Mouse (Mus musculus) embryonic fibroblast, embryonic 13.5 days (primary cell): ENCODE measurements around the gene Tsnaxip1.

Experiments
- CTCF ChIP-seq: IDR thresholded peaks from 2 replicates; pipeline ENCODE4 v1.5.1; 2011; ENCODE audit warnings: mild to moderate bottlenecking, control low read depth, low read length, moderate library complexity, borderline replicate concordance; ENCODE audit not compliant: insufficient read depth
- POLR2A ChIP-seq: IDR thresholded peaks from 2 replicates; pipeline ENCODE4 v1.6.1; 2011; ENCODE audit warnings: low read depth, mild to moderate bottlenecking, control low read depth, low read length, moderate library complexity

DNA sequence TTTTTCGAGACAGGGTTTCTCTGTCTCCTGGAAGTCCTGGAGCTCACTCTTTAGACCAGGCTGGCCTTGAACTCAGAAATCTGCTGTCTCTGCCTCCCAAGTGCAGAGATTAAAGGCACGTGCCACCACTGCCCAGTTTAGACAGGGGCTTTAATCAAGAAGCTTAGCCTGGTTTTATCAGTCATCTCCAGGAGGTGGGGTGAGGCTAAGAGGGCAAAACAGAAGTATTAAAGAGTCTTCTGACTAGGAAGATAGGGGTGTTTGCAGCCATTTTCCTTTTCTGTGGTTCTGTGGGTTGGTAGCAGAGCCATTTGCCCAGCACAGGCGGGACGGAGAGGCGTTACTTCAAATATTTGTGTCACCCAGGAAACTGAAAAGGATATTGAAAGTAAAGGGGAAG, 31.8 kb downstream of the Tsnaxip1 start:
- TF ChIP-seq POLR2A, result no peak
- TF ChIP-seq CTCF, result no peak
